Mouse (Mus musculus) heart, adult 2 months (tissue): Measurements from ENCODE around the gene Zmynd8. TPM values are rescaled to one million over a fixed set of nuclear protein-coding genes. Genes with fewer than 3 reads are reported as not detected.
A peak's percentile ranks its signal among the peaks of the same experiment; 100 is the strongest.

Experiments used
- DNase-seq, 2 experiments: peaks; one replicate each; pipeline ENCODE4 v3.0.0; 2021
- H3K27ac ChIP-seq: fragments of 200-600 bp; 2 replicates; pipeline ENCODE4 v1.8.1; 2022
- H3K27me3 ChIP-seq: fragments of 200-500 bp; 2 replicates; pipeline ENCODE4 v1.6.1; 2012; ENCODE audit warnings: mild to moderate bottlenecking, low read length, inconsistent platforms, mixed read lengths; ENCODE audit not compliant: control insufficient read depth, insufficient read depth
- H3K36me3 ChIP-seq: fragments of 200-500 bp; 2 replicates; pipeline ENCODE4 v1.6.1; 2012; ENCODE audit warnings: low read length, inconsistent platforms; ENCODE audit not compliant: control insufficient read depth, insufficient read depth
- H3K4me1 ChIP-seq: fragments of 200-500 bp; 2 replicates; pipeline ENCODE4 v1.6.1; 2011; ENCODE audit warnings: low read length; ENCODE audit not compliant: control insufficient read depth, insufficient read depth
- H3K4me3 ChIP-seq: fragments of 200-600 bp; 2 replicates; pipeline ENCODE4 v1.8.1; 2022
- H3K79me2 ChIP-seq: fragments of 200-500 bp; replicated peaks from 2 replicates; pipeline ENCODE4 v1.6.1; 2012; ENCODE audit warnings: mild to moderate bottlenecking, inconsistent platforms, low read length, moderate library complexity, mixed read lengths; ENCODE audit not compliant: control insufficient read depth, insufficient read depth
- H3K9ac ChIP-seq: fragments of 200-500 bp; 2 replicates; pipeline ENCODE4 v1.6.1; 2012; ENCODE audit warnings: low read depth, mild to moderate bottlenecking, control low read depth, inconsistent platforms, low read length, mixed read lengths
- CTCF ChIP-seq: fragments of 200-600 bp; IDR thresholded peaks from 2 replicates; pipeline ENCODE4 v1.8.1; 2022; ENCODE audit warnings: antibody characterized with exemption, mild to moderate bottlenecking, moderate library complexity
- EP300 ChIP-seq: fragments of 200-500 bp; IDR thresholded peaks from 2 replicates; pipeline ENCODE4 v1.6.1; 2011; ENCODE audit warnings: low read depth, low read length, control low read depth; ENCODE audit not compliant: insufficient read depth
- POLR2A ChIP-seq: fragments of 200-500 bp; IDR thresholded peaks from 2 replicates; pipeline ENCODE4 v1.6.1; 2011; ENCODE audit warnings: mild to moderate bottlenecking, low read depth, low read length, control low read depth; ENCODE audit not compliant: insufficient read depth
- WGBS: fragments of 180-500 bp; shearing (Covaris S2); methylation state at CpG from one replicate; pipeline ENCODE4 v1.1.7; 2018; 5-methylcytosine and 5-hydroxymethylcytosine counted together
- intact Hi-C: fragments of 180-260 bp; cut with DNase I; formaldehyde crosslinking; loops from one replicate; pipeline ENCODE4 v1.15.1; 2025
- polyA plus RNA-seq: library from polyadenylated mRNA; depleted of rRNA; stranded (reverse); fragments of >200 nt; gene quantifications from 2 replicates; pipeline ENCODE4 v1.2.3, GENCODE M21; 2012
- total RNA-seq, 2 experiments: library from RNA; stranded (reverse); gene quantifications; 2 replicates each; pipeline ENCODE4 v1.2.3; 2021

Zmynd8 gene
- total and polyA plus RNA-seq, 3 experiments, result 20.4 to 47.2 (median 44.4) TPM

DNA sequence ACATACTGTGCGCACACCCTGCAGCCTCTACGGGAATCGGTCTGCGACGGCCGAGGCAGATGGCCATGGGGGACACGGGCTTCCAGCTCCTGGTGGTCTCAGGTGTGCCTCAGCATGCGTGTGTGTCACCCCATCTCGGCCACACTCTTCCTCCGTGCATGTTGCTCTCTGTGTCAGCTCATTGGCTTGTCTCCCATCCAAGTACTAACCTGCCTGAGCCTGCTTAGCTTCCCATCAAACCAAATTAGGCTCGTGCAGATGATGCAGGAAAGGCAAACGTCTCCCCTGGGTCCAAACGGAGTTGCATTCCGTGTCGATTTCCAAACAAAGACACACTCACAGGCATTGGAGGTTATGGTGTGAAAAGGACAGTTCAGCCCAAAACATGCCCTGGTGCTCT is 141.0 kb downstream of the Zmynd8 start:
- H3K4me3 ChIP-seq, result no peak overlapping the region
- TF ChIP-seq EP300 (no peak), CTCF (no peak), POLR2A (no peak)
- WGBS, result 71% methylated on average over 15 of the region's 15 CpGs
- H3K9ac ChIP-seq, result no peak overlapping the region
- H3K4me1 ChIP-seq, result no peaks in the 10 kb centered on the region
- no peaks in the 10 kb centered on the region for H3K36me3 ChIP-seq
- intact Hi-C loops, result no loop called here
- H3K27me3 ChIP-seq, result no peaks in the 10 kb centered on the region
- no peak for DNase-seq
- H3K79me2 ChIP-seq, result no peaks in the 10 kb centered on the region
- H3K27ac ChIP-seq, result no peak overlapping the region

DNA sequence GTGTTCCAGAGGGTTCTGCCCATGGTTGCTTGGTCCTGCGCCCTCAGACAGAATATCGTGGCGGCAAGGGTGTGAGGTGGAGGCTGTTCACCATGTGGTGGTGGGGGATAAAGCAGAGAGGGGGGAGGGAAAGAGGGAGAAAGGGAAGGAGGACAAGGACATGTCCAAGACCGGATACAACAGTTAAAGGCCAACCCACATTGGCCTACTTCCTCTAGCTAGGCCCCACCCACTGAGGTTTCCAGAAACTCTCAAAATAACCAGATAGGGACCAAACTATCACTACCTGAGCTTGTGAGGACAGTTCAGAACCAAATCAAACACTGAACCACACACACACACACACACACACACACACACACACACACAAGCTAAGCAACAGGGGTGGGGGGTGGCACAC is 146.1 kb downstream of the Zmynd8 start:
- no peak for DNase-seq
- Histone ChIP-seq H3K79me2 (no peaks in the 10 kb centered on the region), H3K36me3 (no peaks in the 10 kb centered on the region), H3K27me3 (peaks cover 1% of the 10 kb centered on the region; the same call in 1 of the 2 replicates), H3K9ac (no peak overlapping the region), H3K4me1 (no peaks in the 10 kb centered on the region), H3K4me3 (no peak overlapping the region), H3K27ac (no peak overlapping the region)
- intact Hi-C loops, result no loop called here
- TF ChIP-seq CTCF (no peak), POLR2A (no peak), EP300 (no peak)
- WGBS, result 75% methylated on average over 4 of the region's 4 CpGs

DNA sequence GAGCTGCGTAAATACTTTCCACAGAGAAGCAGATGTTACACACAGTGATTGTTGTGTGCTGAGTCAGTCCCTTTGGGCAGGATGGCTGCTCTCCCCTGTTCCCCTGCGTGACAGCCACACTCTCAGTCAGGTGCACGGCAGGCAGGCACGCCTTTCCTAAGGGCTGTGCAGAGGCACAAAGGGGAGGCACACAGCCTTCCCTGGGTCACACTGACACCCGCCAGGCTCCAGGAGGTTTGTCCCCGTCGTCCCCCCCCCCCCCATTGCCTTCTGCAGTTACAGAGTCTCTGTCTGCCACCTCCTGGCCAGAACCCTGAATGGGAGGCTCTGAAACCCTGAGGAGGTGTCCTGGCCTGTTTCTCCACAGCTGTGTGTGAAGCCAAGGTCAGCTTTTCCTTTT is 147.7 kb downstream of the Zmynd8 start:
- H3K27me3 ChIP-seq, result peaks cover 1% of the 10 kb centered on the region; the same call in 1 of the 2 replicates
- intact Hi-C loops, result loop anchor here (1.0 kb wide), 1 partner anchor 222 kb away; no protein-coding TSS in a partner anchor
- H3K4me3 ChIP-seq, result no peak overlapping the region
- no peaks in the 10 kb centered on the region for H3K36me3 ChIP-seq
- WGBS, result 24% methylated on average over 7 of the region's 7 CpGs
- no peak overlapping the region for H3K27ac ChIP-seq
- no peaks in the 10 kb centered on the region for H3K4me1 ChIP-seq
- no peak overlapping the region for H3K9ac ChIP-seq
- H3K79me2 ChIP-seq, result no peaks in the 10 kb centered on the region
- TF ChIP-seq CTCF, result peak; percentile 54
- TF ChIP-seq POLR2A, result no peak
- DNase-seq, result no peak

DNA sequence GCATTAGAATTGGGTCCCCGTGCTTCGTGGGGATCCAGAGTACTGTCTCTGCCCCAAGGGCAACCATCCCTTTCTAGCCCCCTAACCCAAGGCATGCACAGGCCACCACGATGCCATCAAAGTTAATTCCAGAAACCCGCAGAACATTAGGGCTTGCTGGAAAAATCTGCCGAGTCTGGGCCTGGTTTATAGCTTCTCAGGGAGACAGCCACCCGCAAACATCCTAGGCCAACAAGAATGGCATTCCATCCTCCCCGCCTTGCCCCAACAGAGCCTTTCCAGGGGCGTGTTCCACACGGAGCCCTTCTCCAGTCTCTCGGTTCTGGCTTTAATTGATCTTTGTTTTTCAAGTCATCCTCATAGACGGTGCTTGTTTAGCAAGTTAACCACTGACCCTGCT is 150.4 kb downstream of the Zmynd8 start:
- intact Hi-C loops, result no loop called here

DNA sequence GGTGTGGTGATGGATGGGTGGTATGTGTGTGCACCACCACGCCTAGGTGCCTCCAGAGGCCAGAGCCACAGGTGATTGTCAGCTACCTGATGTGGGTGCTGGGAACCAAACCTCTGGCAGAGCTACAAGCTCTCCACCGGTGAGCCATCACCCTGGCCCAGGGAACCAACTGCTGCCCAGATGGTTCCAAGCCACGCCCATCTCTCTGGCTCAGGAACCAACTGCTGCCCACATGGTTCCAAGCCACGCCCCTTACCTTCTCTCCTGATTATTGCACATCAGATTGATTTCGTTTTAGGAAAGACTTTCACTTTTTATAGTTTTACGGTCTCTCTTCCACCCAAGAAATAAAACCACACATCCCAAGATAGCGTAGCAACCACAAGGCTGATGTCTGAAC is 150.8 kb downstream of the Zmynd8 start:
- no peak for DNase-seq
- H3K27ac ChIP-seq, result no peak overlapping the region
- no peaks in the 10 kb centered on the region for H3K79me2 ChIP-seq
- 52% methylated on average over 7 of the region's 7 CpGs for WGBS
- no peak overlapping the region for H3K9ac ChIP-seq
- intact Hi-C loops, result no loop called here
- H3K27me3 ChIP-seq, result peaks cover 1% of the 10 kb centered on the region; the same call in 1 of the 2 replicates
- no peaks in the 10 kb centered on the region for H3K4me1 ChIP-seq
- H3K4me3 ChIP-seq, result no peak overlapping the region
- H3K36me3 ChIP-seq, result no peaks in the 10 kb centered on the region
- TF ChIP-seq CTCF (no peak), EP300 (no peak)

More for the DNA sequence above, 150.4 kb downstream of the Zmynd8 start:
- H3K4me3 ChIP-seq, result no peak overlapping the region
- 27% methylated on average over 11 of the region's 11 CpGs for WGBS
- no peak overlapping the region for H3K9ac ChIP-seq
- no peak for DNase-seq
- H3K27me3 ChIP-seq, result peaks cover 1% of the 10 kb centered on the region; the same call in 1 of the 2 replicates
- no peak overlapping the region for H3K27ac ChIP-seq
- no peaks in the 10 kb centered on the region for H3K36me3 ChIP-seq
- TF ChIP-seq CTCF, result no peak
- no peak for TF ChIP-seq POLR2A
- TF ChIP-seq EP300, result no peak
- H3K79me2 ChIP-seq, result no peaks in the 10 kb centered on the region
- H3K4me1 ChIP-seq, result no peaks in the 10 kb centered on the region

DNA sequence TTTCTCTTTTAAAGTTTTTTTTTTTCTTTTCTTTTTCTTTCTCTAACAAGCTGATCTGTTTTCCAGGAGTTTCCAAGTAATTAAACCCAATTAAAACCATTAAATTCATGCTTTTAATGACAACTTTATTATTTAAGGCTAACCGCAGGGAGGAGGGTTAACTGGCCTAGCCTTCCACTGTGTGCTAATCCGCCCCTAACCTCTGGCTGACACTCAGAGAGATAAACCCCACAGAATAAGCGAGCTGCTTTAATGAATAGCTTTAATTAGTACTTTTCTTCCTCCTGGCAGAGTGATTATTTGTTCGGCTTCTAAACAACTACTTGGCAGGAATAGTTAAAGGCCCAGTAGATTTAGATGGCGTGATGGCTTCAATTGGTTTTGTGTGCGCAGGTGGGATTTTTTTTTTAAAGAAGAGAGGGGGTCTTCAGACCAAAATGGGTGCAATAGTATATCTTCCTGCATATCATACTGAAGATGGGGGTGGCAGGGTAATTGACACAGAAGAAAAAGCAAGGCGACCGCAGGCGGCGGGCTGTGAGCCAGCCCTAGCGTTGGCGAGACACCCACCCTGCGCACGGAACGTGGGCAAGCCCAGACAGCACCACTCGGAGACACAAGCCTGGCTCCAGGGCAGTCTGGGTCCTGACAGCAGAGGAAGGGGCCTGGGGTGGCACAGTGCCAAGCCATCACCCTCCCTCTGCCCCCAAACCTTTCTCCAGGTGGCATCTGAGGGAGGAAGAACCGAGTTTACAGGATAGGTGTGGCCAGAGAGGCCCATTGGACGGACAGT is 153.3 kb downstream of the Zmynd8 start:
- 76% methylated on average over 18 of the region's 18 CpGs for WGBS
- no peaks in the 10 kb centered on the region for H3K79me2 ChIP-seq
- H3K27ac ChIP-seq, result no peak overlapping the region
- intact Hi-C loops, result no loop called here
- no peak for DNase-seq
- peaks cover 1% of the 10 kb centered on the region; the same call in 1 of the 2 replicates for H3K27me3 ChIP-seq
- H3K36me3 ChIP-seq, result no peaks in the 10 kb centered on the region
- no peak for TF ChIP-seq CTCF
- TF ChIP-seq EP300, result no peak
- TF ChIP-seq POLR2A, result no peak
- H3K9ac ChIP-seq, result no peak overlapping the region
- no peaks in the 10 kb centered on the region for H3K4me1 ChIP-seq
- no peak overlapping the region for H3K4me3 ChIP-seq
